Mouse (Mus musculus) gastrocnemius, postnatal 10 days (tissue): Measurements from ENCODE around the gene Lsamp. TPM values are rescaled to one million over a fixed set of nuclear protein-coding genes. Genes with fewer than 3 reads are reported as not detected.

Source experiments
- DNase-seq: peaks from one replicate; pipeline ENCODE4 v3.0.0; 2021; ENCODE audit warnings: mixed read lengths
- total RNA-seq, 2 experiments: library from RNA; stranded (reverse); gene quantifications; 2 replicates each; pipeline ENCODE4 v1.2.3; 2021

The Lsamp gene
- total RNA-seq, 2 experiments from 2014 or later: 1.6 to 2.6 TPM

DNA sequence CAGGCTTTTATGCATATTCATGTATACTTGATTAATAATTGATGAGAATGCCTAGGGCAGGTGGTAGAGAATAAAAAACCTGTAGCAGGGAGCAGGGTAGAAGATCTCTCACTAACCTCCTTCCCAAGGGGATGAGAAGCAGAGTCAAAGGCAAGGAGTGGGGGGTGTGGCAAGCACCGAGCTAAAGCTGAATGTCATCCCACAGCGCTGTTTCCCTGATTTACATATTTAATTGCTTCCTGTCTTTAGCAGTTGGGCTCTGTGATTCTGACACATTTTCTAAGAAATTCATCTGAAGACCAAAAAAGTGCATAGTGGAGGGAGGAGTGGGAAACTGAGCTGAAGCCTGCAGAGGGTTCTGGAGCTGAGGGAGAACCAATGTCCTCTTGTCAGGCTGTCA is 708.1 kb downstream of the Lsamp start:
- no peak for DNase-seq

- DNase-seq: no peak
Measured at GRCm38 (mm10) chr16:40697253-40697652, 713.1 kb downstream of the Lsamp start.

GRCm38 (mm10) chr16:40708558-40708957 is 724.4 kb downstream of the Lsamp start:
- no peak for DNase-seq

- no peak for DNase-seq
Measured at GRCm38 (mm10) chr16:40709574-40709973, 725.4 kb downstream of the Lsamp start.

GRCm38 (mm10) chr16:40710068-40710467 is 725.9 kb downstream of the Lsamp start:
- no peak for DNase-seq

- DNase-seq: no peak
Measured at GRCm38 (mm10) chr16:40710491-40710890, 726.3 kb downstream of the Lsamp start.

DNA sequence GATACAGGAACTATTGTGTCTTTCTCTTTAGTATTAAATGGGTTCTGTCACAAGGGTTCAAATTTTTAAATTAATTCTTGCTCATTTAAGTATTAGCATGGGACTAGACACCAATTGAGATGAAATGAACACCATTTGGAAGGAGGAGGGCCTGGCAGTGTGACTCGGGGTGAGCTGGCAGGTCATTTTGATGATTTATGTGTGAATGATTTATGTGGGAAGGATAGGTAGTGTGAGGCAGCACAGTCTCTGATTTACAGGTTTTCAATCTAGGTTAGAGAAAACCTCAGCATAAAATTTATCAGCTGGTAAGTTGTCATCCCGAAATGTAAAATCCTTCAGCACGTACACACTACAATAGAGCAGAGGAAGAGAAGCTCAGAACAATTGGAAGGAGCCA is 729.6 kb downstream of the Lsamp start:
- DNase-seq: no peak

DNA sequence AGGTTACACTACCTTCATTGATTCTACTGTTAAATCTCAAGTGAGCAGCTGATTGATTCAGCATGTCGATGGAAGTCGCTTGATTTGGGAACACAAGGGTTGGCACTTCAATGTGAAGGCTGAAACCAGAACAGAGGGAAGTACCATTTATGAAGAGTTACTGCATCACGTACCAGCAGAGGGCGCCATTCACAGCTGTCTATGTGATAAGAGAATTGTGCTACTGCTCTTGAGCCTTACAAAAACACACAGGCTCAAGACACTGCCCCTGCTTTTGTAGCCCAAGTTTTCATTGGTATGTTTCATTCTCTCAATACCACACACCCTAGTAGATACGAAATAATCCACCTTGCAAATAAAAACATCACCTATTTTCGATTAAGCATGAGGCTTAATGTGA is 754.9 kb downstream of the Lsamp start:
- peak; percentile 77 for DNase-seq

GRCm38 (mm10) chr16:40739771-40740170 is 755.6 kb downstream of the Lsamp start:
- DNase-seq: no peak

GRCm38 (mm10) chr16:40740273-40740672 is 756.1 kb downstream of the Lsamp start:
- DNase-seq: no peak

DNA sequence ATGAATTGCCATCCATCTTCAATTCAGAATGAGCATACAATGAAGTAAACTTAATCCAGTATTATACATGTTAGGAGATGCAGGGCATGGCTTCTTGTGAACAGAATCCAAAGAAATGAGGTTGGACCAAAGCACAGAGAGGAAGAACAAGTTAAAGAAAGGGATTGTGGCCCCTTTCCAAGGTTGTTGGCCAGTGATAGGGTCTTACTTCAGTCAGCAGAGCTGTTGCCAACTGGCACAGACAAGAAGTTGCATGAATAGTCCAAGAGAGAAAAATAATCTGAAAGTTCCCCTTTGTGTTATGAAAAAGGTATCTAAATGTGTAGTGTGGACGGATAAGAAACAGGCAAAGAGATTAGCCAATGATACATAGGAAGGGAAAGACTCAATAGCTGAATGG is 843.0 kb downstream of the Lsamp start:
- no peak for DNase-seq

GRCm38 (mm10) chr16:40831536-40831935 is 847.4 kb downstream of the Lsamp start:
- DNase-seq: no peak

GRCm38 (mm10) chr16:40841765-40842164 is 857.6 kb downstream of the Lsamp start:
- DNase-seq: no peak

- no peak for DNase-seq
Measured at GRCm38 (mm10) chr16:40866733-40867132, 882.6 kb downstream of the Lsamp start.

- DNase-seq: no peak
Measured at GRCm38 (mm10) chr16:40878301-40878700, 894.1 kb downstream of the Lsamp start.

- no peak for DNase-seq
Measured at GRCm38 (mm10) chr16:40881942-40882341, 897.8 kb downstream of the Lsamp start.

DNA sequence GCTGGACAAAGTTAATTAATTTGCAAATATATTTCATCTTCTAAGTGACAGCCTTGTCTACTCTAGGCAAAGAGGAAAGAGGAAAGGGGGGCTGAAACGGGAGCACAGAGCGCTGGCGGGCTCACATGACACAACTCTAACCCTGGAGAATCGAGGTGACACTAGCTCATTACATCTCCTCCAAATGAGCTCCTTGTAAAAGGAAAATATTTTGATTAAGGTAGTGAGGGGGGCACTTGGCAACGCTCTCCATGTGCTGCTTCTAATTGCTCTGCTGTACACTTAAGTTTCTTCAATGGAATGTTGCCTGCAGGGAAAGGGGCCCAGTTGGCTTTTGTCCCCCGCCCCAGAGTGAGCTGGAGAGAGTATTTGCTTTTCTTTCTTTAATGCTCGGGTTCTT is 907.2 kb downstream of the Lsamp start:
- no peak for DNase-seq

DNA sequence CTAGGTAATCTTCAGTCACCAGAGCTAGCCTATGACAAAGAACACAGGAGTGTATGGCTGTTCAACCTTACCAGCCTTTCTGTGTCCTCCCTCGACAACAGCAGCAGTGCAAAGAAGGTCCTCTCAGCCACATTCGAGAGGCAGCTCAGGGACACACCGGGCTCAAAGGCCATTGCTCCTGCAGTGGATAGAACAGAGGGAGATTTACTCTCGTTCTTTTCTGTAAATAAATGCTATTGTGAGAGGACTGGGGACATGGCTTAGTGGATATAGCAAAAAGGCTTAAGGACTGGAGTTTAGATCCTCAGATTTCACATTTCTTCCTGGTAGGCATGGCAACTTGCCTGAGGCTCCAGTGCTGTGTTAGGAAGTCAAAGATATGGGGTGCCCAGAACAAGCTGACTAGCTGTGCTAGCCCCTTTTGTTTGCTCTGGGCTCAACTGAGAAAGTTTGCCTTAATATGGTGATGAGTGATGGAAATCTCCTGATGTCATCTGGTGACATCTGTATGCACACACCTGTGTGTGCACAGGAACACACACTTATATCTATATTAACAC is 913.7 kb downstream of the Lsamp start:
- DNase-seq: no peak

GRCm38 (mm10) chr16:40907892-40908291 is 923.7 kb downstream of the Lsamp start:
- DNase-seq: no peak

- DNase-seq: no peak
Measured at GRCm38 (mm10) chr16:40914141-40914540, 930.0 kb downstream of the Lsamp start.

GRCm38 (mm10) chr16:40930596-40930995 is 946.4 kb downstream of the Lsamp start:
- no peak for DNase-seq

GRCm38 (mm10) chr16:40942266-40942665 is 958.1 kb downstream of the Lsamp start:
- no peak for DNase-seq

GRCm38 (mm10) chr16:40945834-40946233 is 961.7 kb downstream of the Lsamp start:
- DNase-seq: no peak

GRCm38 (mm10) chr16:40948013-40948412 is 963.9 kb downstream of the Lsamp start:
- no peak for DNase-seq

DNA sequence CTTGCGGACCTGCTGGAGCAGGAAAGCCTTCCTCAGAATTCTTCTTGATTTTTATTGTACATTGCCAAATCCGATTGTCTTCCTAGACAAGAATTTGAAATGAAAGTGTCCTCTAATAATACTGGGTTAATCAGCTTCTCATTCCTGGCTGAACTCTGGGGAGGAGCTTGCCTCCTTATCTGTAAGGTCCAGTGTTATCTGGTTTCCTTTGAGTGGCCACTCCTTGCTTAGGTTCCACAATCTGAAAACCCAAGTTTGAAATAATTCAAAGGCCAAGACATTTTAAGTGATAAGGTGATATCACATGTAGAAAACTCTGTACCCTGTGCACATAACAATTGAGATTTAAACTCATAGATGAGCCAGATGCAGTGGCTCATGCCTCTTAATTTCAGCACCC is 975.0 kb downstream of the Lsamp start:
- no peak for DNase-seq
